Mouse (Mus musculus): ENCODE data around the gene Serpine2.

Serpine2 gene

DNA sequence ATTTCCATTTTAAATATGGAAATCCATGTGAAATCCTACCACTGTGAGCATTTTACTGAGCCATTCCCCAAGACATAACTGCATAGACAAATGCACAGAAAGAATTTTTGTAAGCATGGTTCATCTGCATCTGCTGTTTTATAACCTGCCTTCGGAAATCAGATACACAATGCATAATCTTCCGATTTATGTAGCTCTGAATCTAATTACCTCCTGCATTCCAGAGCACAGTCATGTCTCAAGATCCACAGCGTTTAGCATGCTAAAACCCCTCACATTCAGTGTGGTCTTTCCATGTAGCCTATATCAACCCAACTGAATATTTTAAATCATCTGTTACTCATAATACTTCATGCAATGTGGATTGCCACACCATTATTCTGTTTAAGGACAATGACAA is 51.5 kb downstream of the Serpine2 start:
- no peak for DNase-seq

DNA sequence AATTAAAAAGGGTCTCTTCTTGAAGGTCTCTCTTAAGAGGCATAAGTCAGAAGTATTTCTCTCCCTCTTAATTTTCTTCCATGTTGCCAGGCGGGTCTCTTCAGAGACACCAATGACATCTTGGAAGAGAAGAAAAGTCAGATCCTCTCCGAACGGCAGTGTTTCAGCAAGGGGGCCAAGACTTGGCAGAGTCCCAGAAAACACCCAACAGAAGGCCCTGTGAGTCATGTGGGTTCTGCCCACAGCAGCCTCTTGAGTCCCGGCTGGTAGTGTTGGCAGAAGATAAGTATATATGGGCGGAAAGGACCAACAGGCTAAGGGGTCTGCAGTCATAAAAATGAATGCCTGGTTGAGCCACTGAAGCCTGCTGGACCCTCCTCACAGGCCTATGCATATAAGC is 54.1 kb downstream of the Serpine2 start:
- DNase-seq, result peak; percentile 38

DNA sequence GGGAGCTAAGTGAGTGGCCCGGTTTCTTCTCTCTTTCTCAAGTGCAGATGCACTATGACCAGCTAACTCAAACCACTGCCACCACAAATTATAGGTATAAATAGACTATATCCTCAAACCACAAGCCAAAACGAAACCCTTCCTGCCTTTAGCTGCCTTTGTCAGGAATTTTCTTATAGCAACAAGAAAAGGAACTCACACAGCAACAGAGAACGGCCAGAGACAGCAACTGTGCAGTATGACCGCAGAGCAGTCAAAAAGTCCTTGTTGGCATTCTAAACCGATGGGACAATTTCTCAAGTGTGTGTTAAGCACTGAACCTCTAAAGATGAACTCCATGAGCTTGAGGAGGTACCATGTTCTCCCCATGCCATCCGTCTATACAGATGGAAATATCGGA is 57.4 kb downstream of the Serpine2 start:
- no peak for DNase-seq

DNA sequence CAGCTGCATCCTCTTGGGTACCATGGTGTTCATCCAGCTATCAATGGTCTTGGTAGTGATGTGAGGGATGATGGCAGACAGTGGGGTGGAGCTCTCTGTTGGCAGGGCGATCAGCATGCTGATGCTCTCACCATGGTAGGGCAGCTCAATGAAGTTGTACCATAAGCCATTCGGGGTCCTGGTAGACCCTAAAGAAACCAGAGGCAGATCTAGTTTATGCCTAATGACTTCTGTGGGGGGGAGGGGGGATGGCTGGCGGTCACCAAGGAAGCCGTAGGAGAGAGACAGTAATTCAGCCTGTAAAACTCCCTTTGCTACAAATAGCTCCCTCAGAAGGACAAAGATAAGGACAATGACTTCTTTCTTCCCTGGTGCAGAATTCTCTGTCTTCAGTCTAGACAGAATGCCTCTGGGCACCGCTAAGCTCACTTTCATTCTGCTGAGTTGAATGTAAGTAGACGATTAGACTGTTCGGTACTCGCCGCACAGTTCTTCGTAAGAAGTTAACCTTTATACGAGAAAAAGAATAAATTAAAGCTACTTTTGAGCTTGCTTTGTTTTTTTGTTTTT is 58.0 kb downstream of the Serpine2 start:
- no peak for DNase-seq

DNA sequence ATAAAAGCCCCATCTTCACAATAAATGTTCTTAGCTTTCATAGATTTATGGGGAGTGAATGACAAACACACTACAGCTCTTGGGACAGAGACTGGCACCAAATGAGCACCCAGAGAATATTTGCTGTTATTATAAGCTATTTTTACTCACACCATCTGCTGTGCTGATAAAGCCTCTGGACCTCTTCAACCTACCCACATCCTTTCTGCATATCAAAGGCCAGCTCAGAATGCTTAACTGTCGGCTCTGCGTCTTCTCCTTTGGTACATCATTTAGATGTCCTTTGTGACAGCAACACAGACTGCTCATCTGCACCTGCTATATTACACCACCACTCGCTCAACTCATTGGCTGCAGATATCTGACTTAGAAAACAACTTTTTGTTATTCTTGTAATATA is 63.9 kb downstream of the Serpine2 start:
- no peak for DNase-seq

DNA sequence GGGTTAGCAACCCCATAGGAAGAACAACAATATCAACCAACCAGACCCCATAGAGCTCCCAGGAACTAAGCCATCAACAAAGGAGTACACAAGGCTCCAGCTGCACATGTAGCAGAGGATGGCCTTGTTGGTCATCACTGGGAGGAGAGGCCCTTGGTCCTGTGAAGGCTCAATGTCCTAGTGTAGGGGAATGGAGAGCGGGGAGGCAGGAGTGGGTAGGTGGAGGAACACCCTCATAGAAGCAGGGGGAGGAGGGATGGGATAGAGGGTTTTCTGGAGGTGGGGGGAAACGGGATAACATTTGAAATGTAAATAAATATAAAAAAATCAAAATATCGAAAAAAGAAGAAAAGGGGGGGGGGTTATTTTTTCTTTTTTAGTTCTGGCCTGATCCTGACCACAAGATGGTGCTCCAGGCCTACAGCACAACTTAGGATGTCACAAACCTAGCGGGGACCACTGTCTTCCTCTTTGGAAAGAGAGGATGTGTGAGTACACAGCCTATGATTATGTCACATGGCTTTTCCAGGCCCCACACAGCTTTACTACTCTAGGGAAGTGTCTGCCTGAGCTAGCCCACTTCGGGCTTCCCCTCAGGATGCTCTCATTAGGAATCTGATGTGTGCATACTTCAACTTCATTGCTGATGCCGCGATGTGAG is 74.6 kb downstream of the Serpine2 start:
- peak; percentile 33 for DNase-seq

DNA sequence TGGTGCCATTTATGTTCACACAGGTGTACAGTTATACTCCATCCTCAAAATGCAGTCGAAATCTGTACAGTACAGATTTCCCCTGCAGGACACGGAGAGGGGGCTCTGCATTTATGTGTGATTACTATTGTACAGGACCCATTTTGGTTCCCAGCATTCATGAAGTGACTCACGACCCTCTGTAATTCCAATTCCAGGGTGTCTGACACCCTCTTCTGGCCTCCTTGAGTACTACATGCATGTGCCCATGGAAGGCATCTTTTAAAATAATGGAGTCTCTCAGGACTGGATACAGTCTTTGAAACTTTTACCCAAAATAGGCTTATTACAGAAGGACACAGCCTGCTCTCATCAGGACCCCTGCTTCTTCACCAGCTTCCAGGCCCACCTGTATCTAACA is 78.5 kb downstream of the Serpine2 start:
- peak; percentile 15 for DNase-seq

DNA sequence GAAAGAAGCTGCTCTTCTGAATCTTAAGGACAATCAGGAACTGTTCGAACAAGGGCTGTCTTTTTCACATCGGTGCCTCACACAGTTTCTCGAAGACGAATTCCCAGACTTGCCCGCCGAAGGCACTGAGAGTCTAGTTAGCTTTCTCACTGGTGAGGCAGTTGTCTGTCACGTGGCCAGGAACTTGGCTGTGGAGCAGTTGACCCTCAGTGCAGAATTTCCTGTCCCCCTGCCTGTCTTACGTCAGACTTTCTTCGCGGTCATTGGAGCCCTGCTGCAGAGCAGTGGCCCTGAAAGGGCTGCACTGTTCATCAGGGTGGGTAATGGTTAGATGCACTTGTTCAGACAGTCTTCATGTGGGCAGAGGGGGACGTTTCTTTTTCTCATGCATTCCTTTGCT is 83.0 kb downstream of the Serpine2 start:
- DNase-seq, result no peak

DNA sequence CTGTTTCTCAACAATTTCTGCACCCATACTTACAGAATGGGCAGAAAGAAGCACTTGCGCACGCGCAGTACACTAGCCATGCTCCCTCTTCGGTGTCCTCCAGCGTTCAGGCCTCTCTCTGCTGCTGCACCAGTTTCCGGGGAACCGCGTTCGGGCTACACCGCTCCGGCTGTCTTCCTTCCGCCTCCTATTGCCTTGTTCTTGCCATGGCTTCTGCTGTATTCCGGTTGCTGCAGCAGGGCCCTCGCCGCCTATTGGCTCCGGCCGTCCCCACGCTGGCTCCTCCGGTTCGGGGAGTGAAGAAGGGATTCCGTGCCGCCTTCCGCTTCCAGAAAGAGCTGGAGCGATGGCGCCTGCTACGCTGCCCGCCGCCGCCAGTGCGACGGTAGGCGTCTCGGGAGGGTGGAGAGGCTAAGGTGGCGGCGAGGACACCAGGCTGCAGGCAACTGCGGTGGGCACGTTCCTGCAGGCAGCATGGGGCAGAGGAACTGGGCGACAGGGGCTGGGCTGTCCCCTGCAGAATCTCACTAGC is 85.0 kb downstream of the Serpine2 start, which contains the start of the genes Mrpl44 and Wdfy1:
Gene Mrpl44, plus strand, starts transcription at position 92 of the 532 bp plus-strand sequence.
Gene Wdfy1, minus strand, starts transcription at position 217 of the 532 bp plus-strand sequence.
- DNase-seq, result peak; percentile 98

DNA sequence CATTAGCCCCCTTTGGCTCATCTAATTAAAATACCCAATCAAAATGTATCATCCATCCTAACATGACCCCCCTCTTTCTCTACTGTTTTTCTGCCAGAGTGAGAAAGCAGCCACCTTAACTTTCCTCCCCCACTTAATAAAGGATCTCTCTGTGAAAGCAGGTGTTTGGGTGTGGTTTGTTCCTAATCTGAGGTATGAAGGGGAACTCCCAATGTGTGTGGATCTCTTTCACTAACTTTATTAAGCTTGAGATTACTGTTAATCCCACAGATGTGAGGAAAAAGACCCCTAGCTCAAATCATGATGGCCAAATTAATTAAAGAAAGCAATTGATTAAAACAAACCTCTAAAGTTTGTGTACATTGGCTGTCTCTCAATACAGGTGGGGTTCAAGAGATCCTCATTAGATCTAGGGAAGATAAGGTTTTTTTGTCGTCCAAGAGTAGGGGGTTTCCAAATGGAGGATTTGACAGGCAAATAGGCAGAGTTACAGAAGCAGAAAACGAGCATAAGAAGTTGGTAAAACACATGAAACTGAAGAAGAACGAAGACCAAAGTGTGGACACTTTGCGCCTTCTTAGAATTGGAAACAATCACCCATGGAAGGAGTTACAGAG is 86.7 kb downstream of the Serpine2 start:
- no peak for DNase-seq

DNA sequence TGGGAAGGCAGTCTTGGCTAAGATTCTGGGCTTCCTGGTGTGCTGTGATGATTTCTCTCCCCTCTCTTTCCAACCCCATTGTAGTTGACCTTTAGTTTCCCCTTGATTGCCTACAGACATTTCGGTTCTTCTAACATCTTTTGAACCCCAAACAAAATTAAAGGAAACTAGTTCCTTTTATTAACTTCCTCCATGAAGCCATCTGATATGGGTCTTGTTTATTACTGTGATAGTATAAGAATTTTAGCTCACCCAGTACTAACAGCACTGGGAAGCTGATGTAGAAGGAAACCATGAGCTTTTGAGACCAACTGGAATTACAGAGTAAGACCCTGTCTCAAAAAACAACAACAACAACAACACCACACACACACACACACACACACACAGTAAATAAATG is 92.7 kb downstream of the Serpine2 start:
- no peak for DNase-seq

DNA sequence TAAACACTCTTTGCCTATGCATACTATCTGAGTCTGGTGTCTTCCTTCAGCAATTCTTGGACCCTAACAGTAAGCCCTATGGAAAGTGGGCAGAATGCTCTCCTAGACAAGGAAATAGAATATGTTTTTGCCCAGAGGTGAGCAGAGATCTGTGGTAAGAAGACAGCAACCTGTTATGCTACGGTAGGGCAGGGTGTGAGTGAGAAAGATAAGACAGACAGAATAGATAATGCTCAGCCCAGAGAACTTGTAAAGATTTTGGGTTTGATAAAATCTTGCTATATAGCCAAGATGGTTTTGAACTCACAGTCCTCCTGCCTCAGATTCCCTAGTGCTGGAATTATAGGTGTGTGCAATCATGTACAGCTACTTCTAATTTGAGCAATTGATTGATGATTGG is 96.5 kb downstream of the Serpine2 start:
- DNase-seq, result no peak

DNA sequence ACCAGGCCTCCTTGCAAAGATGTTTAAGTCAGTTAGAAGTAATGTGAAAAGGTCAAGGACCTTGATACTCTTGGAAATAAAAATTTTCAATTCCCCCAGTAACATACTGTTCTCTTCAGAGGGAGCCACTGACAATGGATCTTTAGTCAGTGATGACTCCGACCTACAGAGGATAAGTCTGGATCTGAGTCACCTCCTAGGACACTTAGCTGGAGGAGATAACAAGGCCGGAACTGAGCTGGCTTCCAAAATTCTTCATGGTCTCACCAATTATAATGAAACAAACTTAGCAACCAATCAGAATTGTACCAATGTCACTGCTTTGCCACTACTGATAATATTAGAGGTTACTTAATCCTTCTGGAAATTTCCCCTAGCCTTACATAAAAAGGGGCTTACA is 96.9 kb downstream of the Serpine2 start:
- DNase-seq, result no peak

DNA sequence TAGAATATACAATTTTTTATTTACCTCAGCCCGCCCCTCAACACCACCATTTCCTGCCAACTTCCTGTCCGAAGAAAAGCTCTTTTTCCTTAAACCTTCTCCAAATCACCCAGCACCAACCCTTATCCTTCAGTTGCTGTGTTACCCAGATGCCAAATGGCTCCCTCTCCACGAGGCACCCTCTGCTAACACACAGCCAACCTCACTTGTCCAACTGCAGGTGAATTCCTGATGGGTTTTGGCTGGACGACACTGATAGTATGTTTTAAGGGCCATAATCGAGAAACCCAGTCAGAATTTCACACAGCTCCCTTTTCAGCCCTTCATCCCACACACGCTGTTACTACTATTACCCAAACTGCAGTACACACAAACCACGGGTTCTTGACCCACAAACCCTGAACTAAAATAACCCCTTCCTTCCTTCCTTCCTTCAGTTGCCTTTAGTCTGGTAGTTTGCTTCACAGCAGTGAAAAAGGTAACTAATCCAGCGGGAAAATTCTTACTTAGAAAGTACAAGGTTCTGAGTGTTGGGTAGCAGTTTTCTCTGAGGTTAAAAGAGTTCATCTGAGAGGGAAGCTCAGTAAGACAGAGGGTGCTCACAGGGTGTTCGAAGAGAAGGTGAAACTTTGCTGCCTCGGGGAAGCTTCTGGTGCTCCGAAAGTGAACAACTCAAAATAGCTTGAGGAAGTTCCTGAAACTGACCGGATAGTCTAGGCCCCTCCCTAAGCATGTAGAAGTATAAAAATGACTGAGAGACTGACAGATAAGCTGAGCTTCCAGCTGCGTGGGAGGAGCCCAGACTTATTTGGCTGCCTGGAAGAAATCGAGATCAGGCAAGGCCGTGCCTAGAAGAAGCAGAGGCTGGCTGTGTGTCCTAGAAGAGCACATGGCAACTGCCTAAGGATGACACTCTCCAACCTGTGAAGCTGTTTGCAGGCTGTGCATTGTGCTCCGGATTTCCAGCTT is 98.4 kb downstream of the Serpine2 start:
- no peak for DNase-seq

DNA sequence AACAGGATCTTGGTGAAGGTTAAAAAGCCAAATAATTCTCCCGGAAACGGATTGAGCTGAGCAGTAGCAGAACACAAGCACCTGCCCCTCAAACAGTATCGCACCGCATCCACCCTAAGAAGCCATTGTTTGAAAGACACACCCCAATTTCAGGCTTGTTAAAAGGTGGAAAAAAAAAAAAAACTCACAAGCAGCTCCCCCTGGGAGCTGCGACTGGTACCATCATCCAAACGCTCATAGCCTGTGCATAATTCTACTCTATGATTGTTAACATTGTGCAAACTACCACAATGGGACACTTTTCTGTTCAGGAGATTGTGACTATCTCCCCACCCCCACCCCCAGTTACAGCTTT is 99.1 kb downstream of the Serpine2 start:
- DNase-seq, result no peak

DNA sequence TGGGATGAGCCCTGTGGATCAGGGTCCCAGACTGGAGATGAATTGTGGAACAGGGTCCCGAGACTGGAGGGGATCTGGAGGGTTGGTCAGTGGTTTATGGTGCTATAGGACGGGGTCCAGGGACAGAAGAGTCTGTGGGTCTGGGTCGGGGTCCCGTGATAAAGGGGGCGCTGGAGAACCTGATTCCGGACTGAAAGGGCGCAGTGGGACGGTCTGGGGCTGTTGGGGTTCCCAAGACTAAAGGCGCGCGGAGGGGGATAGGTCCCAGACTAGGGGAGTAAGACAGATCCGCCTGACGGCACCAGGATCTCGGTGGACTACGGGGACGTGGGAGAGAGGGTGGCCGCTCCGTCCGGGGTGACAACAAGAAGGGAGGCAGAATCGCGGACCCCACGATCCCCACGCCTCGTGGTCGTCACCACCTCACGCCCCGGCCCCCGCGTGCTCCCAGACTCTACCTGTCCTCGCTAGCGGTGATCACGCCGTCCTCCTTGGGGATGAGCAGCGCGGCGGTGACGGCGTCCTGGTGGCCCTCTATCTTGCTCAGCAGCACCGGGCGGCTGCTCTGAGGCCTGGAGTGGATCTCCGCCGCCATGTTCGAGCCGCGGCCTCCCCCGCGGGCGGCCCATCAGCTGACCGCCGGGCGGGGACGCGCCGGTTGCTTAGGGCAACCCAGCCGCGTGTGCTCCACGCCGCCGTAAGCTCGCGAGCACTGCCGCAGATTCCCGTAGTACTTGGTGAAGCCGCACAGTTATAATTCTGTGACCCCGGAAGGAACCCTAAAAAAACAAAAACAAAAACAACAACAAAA is 99.7 kb downstream of the Serpine2 start:
- DNase-seq, result peak; percentile 81

DNA sequence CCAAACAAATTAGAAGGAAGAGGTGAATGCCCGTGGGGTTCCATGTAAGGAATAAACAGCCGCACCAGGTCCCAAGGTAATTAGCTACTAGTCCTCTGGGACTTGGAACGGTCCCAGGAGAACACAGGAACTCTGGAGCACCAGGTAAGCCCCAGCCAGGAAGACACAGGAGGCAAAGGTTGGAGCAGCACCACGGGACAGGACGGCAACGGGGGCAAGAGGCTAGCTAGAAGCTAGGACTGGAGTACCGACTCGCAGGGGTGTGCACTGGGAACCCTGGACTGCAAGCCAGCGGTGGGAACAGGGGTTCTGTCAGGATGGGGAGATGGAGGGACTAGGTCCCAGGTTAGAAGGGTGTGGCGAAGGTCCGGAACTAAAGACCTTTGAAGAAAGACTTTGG is 100.3 kb downstream of the Serpine2 start:
- no peak for DNase-seq

DNA sequence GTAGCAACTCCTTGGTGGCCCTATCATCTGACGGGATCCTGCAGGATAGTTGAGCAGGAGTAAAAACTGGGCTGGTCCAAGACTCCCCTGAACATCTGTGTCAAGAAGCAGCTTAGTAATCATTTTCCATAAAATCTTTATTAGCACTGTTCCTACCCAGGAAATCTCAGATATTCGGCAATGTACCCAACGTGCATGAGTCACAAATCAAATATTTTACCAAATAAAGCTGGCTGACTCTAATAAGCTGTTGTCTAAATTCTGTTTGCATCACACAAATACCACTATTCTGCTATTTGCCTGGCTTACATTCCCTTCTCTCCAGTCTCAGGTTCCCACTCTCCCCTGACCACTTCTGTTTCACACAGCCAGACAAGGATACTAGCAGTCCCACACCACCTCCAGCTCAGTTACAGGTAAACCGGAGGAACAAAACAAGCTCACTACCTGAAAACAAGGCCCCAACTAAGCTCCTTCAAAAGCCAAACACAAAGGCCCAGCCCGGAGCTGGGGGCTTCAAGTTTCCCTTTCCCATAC is 101.5 kb downstream of the Serpine2 start:
- no peak for DNase-seq

DNA sequence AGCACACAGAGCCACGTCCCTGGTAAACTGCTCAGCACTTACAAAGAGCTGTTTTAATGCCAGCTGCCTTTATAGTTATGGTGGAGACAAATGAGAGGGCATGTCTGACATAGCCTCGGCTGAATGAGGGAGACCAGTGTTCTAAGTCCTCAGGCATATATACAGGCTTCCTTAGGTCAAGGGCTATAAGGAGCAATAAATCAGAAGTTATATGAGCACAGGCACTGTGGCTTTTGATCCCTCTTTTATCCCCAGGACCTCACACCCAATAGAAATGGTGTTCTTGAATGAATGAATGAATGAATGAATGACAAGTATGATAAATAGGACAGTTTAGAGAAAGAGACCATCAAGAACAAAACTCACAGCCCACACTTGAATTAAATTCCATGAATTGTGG is 102.0 kb downstream of the Serpine2 start:
- no peak for DNase-seq

DNA sequence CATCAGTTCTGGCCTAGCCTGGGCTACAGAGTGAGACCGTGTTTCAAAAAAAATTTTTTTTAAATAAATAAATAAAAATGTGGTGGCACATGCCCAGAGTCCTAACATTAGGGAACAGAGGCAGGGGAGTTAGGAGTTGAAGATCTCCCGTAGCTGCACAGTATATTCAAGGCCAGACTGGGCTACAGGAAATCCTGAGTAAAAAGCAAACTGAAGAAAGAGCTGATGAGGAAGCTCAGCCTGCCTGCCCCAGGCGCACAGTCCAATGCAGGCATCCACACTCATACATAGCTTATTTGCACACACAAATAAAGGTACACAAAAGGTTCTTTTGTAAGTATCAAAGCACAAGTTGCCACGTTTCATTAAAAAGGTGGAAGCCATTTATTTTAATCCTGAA is 103.4 kb downstream of the Serpine2 start:
- no peak for DNase-seq

DNA sequence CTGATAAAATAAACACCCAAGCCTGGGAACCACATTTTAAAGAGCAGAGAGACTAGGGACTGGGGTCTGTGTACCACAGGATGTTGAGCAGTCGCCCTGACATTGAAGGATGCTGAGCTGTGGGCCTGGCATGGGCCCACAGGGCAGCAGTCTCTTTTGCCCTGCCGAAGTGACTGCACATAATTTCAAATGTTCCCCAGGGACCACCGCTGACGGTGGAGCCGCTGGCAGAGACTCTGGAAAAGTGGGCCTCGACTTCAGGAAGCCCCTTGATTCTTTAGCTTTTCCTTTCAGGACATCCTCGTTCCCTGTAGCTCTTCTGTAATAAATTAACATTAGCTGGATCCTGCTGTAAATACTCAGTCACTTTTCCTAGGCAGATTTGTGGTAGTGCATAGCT is 103.8 kb downstream of the Serpine2 start:
- DNase-seq, result no peak

DNA sequence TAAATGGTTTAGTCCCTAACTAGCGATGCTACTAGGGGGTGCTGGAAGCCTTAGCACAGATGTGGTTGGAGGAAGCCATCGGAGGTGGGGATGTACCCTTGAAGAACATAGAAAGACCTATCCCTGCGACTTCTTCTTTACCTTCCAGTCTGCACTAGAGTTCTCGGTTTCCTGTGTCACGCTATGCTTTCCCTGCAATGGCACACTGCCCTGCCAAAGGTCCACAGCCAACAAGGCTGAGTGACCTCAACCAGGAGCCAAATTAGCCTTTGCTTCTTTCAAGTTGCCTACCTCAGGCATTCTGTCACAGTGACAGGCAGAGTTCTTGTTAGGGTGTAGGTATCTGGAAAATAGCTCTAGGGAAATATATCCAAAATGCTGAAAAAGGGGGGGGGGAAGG is 104.6 kb downstream of the Serpine2 start:
- no peak for DNase-seq

Data from lung, postnatal 14 days (tissue).